Mouse (Mus musculus) hindbrain, postnatal 0 days (tissue): ENCODE data around the gene Scfd2. TPM values are rescaled to one million over a fixed set of nuclear protein-coding genes. Genes with fewer than 3 reads are reported as not detected.

Experiments used
- ATAC-seq: fragments of 200-750 bp; cut with Nextera tagmentation; 2 replicates; pipeline ENCODE4 v1.8.0; 2017; ENCODE audit warnings: mild to moderate bottlenecking, moderate TSS enrichment, moderate library complexity
- DNase-seq: peaks from one replicate; pipeline ENCODE4 v3.0.0-alpha.2; 2015; ENCODE audit warnings: low spot score
- H3K27ac ChIP-seq: fragments of 300-500 bp; sonication (generic); 2 replicates; pipeline ENCODE4 v1.5.1; 2014; ENCODE audit warnings: mild to moderate bottlenecking
- H3K27me3 ChIP-seq: fragments of 300-500 bp; sonication (generic); 2 replicates; pipeline ENCODE4 v1.6.1; 2014; ENCODE audit warnings: low read length, mixed read lengths; ENCODE audit not compliant: insufficient read depth
- H3K36me3 ChIP-seq: fragments of 300-500 bp; sonication (generic); 2 replicates; pipeline ENCODE4 v1.6.1; 2014; ENCODE audit warnings: low read length, mixed read lengths; ENCODE audit not compliant: insufficient read depth
- H3K4me1 ChIP-seq: fragments of 300-500 bp; sonication (generic); 2 replicates; pipeline ENCODE4 v1.6.1; 2014; ENCODE audit warnings: antibody characterized with exemption, low read length, mixed read lengths; ENCODE audit not compliant: insufficient read depth
- H3K4me2 ChIP-seq: fragments of 300-500 bp; sonication (generic); 2 replicates; pipeline ENCODE4 v1.6.1; 2014; ENCODE audit warnings: low read depth, mild to moderate bottlenecking, low read length, moderate library complexity, mixed read lengths
- H3K4me3 ChIP-seq: fragments of 300-500 bp; sonication (generic); 2 replicates; pipeline ENCODE4 v1.5.1; 2014; ENCODE audit warnings: low read length
- H3K9ac ChIP-seq: fragments of 300-500 bp; sonication (generic); replicated peaks from 2 replicates; pipeline ENCODE4 v1.6.1; 2014; ENCODE audit warnings: mild to moderate bottlenecking, low read length, moderate library complexity, mixed read lengths
- H3K9me3 ChIP-seq: fragments of 300-500 bp; sonication (generic); 2 replicates; pipeline ENCODE4 v1.6.1; 2016; ENCODE audit warnings: low read length, mixed read lengths
- CTCF ChIP-seq: IDR thresholded peaks from 2 replicates; pipeline ENCODE4 v1.5.1; 2016; ENCODE audit warnings: antibody characterized with exemption, control low read depth, low read depth
- WGBS: fragments of 180-500 bp; shearing (Covaris S2); extraction: QIAGEN DNeasy Blood & Tissue Kit; methylation state at CpG from one replicate; pipeline ENCODE4 v1.1.7; 2014; 5-methylcytosine and 5-hydroxymethylcytosine counted together
- polyA plus RNA-seq: library from polyadenylated mRNA; unstranded; fragments of >200 nt; fragmentation: Nextera tagmentation; extraction: Ambion mirVana; gene quantifications from 2 replicates; pipeline ENCODE4 v1.2.1, GENCODE M21; 2015
- total RNA-seq: library from RNA; depleted of rRNA; stranded (reverse); fragments of >200 nt; gene quantifications from 2 replicates; pipeline ENCODE4 v1.2.3, GENCODE M21; 2014

Scfd2 gene
- total and polyA plus RNA-seq, 2 experiments from 2014 or later: 18.9 to 35.1 TPM

DNA sequence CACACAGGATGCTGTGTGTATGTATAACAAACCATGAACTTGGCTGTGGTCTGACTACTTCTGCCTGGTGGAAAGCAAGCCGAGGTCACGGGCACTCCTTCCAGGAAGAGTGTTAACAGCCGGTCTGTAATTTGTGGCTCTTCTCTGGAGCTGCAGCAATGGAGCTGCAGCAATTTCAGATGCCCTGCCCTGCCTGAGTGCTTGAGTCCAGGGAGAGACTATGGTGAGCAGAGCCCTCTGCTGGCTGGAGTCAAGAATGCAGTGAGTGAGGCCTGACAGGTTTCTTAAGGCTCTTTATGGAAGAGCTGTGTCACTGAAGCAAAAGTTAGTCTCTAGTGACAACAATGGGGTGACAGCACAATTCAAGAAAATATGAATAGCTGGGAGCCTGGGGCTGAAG is 253.8 kb downstream of the Scfd2 start:
- H3K4me3 ChIP-seq: no peak overlapping the region
- H3K9ac ChIP-seq: no peak overlapping the region
- peak; percentile 99 for TF ChIP-seq CTCF
- 2% methylated on average over 3 of the region's 3 CpGs for WGBS
- H3K27ac ChIP-seq: no peak overlapping the region
- ATAC-seq: peak; percentile 82
- peak; percentile 96 for DNase-seq
- 0 out of 2 replicates have a peak, but pooled peaks cover 5% of the 10 kb centered on the region for H3K4me1 ChIP-seq
- H3K4me2 ChIP-seq: no peak overlapping the region
- no peaks in the 10 kb centered on the region for H3K36me3 ChIP-seq
- no peaks in the 10 kb centered on the region for H3K9me3 ChIP-seq
- no peaks in the 10 kb centered on the region for H3K27me3 ChIP-seq

DNA sequence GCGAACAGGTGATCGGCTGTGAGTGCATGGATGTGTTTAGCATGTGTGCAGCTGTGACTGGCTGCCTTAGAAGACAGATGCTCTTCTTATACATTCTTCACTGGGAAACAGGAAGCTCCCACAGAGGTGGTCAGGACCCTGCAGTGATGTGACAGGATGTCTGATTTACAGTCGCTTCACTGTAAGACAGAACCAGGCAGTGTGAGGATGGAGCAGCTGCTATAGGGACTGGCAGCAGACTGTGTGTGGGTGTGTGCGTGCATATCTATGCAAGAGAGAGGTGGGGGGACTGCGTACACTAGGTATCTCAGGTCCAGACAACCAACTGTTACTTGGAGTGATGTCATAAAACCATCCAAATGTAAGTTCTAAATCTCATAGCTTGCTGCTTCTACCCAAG is 254.3 kb downstream of the Scfd2 start:
- DNase-seq (no peak), ATAC-seq (peak; percentile 64)
- WGBS: 67% methylated on average over 5 of the region's 5 CpGs
- Histone ChIP-seq H3K4me3 (no peak overlapping the region), H3K27me3 (no peaks in the 10 kb centered on the region), H3K9me3 (no peaks in the 10 kb centered on the region), H3K4me1 (0 out of 2 replicates have a peak, but pooled peaks cover 5% of the 10 kb centered on the region), H3K4me2 (no peak overlapping the region), H3K9ac (no peak overlapping the region), H3K27ac (no peak overlapping the region), H3K36me3 (no peaks in the 10 kb centered on the region)
- no peak for TF ChIP-seq CTCF

- Histone ChIP-seq H3K27me3 (no peaks in the 10 kb centered on the region), H3K9ac (no peak overlapping the region), H3K4me2 (no peak overlapping the region), H3K9me3 (no peaks in the 10 kb centered on the region), H3K36me3 (no peaks in the 10 kb centered on the region), H3K27ac (no peak overlapping the region), H3K4me3 (no peak overlapping the region), H3K4me1 (0 out of 2 replicates have a peak, but pooled peaks cover 5% of the 10 kb centered on the region)
- WGBS: 74% methylated on average over 3 of the region's 3 CpGs
- ATAC-seq (no peak), DNase-seq (no peak)
- no peak for TF ChIP-seq CTCF
Observed at GRCm38 (mm10) chr5:74273313-74273712, 258.2 kb downstream of the Scfd2 start.

DNA sequence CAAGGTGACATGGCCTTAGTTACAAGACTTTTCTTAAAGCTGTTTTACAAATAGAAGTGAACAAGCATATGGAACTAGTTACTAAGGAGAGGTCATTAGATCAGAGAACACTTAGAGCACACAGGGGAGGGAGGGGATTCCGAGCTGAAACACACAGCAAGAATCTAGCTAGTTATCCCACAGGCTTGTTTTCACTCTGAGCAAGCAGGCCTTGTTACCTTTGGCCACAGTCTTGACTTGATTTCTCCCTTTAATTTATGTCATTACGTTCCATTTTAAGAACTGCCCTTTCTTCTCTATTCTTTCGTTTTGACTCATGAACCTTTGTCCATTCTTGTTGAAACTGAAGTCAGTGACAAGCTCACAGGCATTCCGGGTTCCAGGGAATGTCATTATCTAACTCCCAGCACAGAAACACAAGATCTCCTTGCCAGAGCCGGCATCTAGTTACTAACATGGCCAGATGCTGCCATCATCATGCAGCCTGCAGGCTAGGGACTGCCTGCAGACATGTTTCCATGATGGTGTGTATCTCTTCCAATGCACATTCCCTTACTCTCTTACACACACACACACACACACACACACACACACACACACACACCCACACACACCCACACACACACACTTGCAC is 263.7 kb downstream of the Scfd2 start:
- ATAC-seq (no peak), DNase-seq (no peak)
- TF ChIP-seq CTCF: no peak
- Histone ChIP-seq H3K4me1 (0 out of 2 replicates have a peak, but pooled peaks cover 13% of the 10 kb centered on the region), H3K4me2 (no peak overlapping the region), H3K9me3 (no peaks in the 10 kb centered on the region), H3K27ac (no peak overlapping the region), H3K27me3 (no peaks in the 10 kb centered on the region), H3K4me3 (no peak overlapping the region), H3K9ac (no peak overlapping the region), H3K36me3 (no peaks in the 10 kb centered on the region)
- WGBS: 56% methylated on average over 5 of the region's 5 CpGs

GRCm38 (mm10) chr5:74267196-74267595 is 264.4 kb downstream of the Scfd2 start:
- TF ChIP-seq CTCF: no peak
- H3K9me3 ChIP-seq: no peaks in the 10 kb centered on the region
- DNase-seq: peak; percentile 20
- no peaks in the 10 kb centered on the region for H3K27me3 ChIP-seq
- WGBS: 50% methylated on average over 1 of the region's 1 CpGs
- H3K27ac ChIP-seq: no peak overlapping the region
- no peak overlapping the region for H3K4me2 ChIP-seq
- 0 out of 2 replicates have a peak, but pooled peaks cover 13% of the 10 kb centered on the region for H3K4me1 ChIP-seq
- H3K36me3 ChIP-seq: no peaks in the 10 kb centered on the region
- no peak overlapping the region for H3K4me3 ChIP-seq
- ATAC-seq: no peak
- no peak overlapping the region for H3K9ac ChIP-seq

DNA sequence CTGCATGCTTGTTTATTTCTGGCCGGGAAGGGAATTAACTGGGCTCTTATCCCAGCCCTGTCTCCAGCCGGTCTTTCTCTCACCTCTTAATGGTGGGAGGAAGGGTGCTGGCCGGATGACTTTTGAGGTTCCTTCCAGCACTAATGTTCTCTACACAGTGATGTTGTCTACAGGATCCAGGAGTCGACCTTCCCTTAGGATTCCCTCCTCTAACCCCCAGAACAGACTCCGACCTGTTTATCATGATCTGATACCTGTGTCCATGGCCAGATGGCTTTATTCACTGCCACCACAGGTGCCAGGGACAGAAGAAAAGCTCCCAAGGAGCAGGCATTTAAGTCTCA is 265.1 kb downstream of the Scfd2 start:
- Histone ChIP-seq H3K27ac (no peak overlapping the region), H3K4me2 (no peak overlapping the region), H3K9me3 (no peaks in the 10 kb centered on the region), H3K4me1 (0 out of 2 replicates have a peak, but pooled peaks cover 13% of the 10 kb centered on the region), H3K4me3 (no peak overlapping the region), H3K9ac (no peak overlapping the region), H3K27me3 (no peaks in the 10 kb centered on the region), H3K36me3 (no peaks in the 10 kb centered on the region)
- ATAC-seq: no peak
- no peak for DNase-seq
- 64% methylated on average over 5 of the region's 5 CpGs for WGBS
- TF ChIP-seq CTCF: no peak

DNA sequence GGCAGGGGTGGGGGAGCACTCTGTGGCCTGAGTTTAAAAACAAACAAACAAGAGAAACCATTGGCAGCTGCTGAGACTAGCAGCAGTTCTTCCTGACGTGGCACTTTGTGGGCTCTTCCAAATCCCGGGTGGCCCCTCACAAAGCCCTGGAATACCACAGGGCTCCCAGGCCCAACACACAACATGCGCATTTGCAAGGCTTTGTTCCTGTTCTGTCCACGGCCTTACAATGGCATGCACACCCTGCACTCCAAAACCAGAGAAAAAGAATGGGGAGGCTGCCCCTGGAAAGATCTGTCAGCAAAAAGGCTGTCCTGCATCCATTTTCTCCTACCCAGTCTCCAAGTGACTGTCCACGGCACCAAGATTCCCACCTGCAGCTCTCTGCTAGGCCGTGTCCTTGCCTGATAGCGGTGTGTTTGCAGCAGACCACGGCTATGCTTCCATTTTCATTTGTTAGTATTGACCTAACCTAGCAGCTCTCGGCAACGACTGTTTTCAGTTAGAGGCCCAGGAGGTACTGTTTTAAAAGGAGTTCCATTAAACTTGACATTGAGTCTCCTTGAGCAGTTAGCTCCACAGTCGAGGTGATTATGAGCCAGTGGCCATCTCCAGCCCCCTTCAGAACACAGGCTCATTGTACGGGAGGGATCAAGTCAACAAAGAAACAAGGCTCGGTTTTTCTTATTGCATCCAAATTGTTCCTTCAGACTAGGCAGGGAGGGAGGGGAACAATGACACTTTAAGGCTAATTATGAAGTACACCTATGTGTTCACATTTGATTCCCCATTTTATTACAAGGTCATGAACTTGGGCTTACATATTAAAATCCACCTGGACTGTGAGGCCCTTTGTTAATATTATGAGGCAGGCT is 265.7 kb downstream of the Scfd2 start:
- H3K4me1 ChIP-seq: peaks cover 16% of the 10 kb centered on the region
- DNase-seq (no peak), ATAC-seq (no peak)
- no peak for TF ChIP-seq CTCF
- H3K4me2 ChIP-seq: no peak overlapping the region
- H3K9me3 ChIP-seq: no peaks in the 10 kb centered on the region
- 43% methylated on average over 13 of the region's 13 CpGs for WGBS
- H3K27me3 ChIP-seq: no peaks in the 10 kb centered on the region
- no peak overlapping the region for H3K4me3 ChIP-seq
- H3K27ac ChIP-seq: 0 out of 2 replicates have a peak overlapping the region, but pooled peaks have one; percentile 32
- no peaks in the 10 kb centered on the region for H3K36me3 ChIP-seq
- H3K9ac ChIP-seq: no peak overlapping the region
